Mouse (Mus musculus) ES-E14 (cell line): ENCODE results near the gene Cdc6. TPM values are rescaled to one million over a fixed set of nuclear protein-coding genes. Genes with fewer than 3 reads are reported as not detected.
"Not testable (repeated sequence)": the region's sequence is repeated elsewhere in the genome, so short reads cannot be mapped to it uniquely, and the experiment has no call there.

ENCODE experiments used
- DNase-seq: peaks from one replicate; pipeline ENCODE4 v3.0.0-alpha.2; 2013; ENCODE audit warnings: low read depth, low spot score
- H3K27ac ChIP-seq: 2 replicates; pipeline ENCODE4 v1.5.1; 2012; ENCODE audit warnings: low read depth, mild to moderate bottlenecking, low read length, moderate library complexity, mixed read lengths; ENCODE audit not compliant: poor library complexity, insufficient read depth, severe bottlenecking
- H3K36me3 ChIP-seq: 2 replicates; pipeline ENCODE4 v1.6.1; 2012; ENCODE audit warnings: mild to moderate bottlenecking, low read length, moderate library complexity, mixed read lengths; ENCODE audit not compliant: control insufficient read depth, poor library complexity, insufficient read depth, severe bottlenecking
- H3K4me1 ChIP-seq, 2 experiments: fragments of 150-350 bp in 1 of 2; sonication (generic) in 1 of 2; 2 replicates each; pipeline ENCODE4 v1.6.1; 2012; ENCODE audit warnings: low read length in 2 of 2, mild to moderate bottlenecking in 1 of 2, mixed read lengths in 1 of 2; ENCODE audit not compliant: control insufficient read depth in 2 of 2, insufficient read depth in 2 of 2, poor library complexity in 1 of 2
- H3K4me3 ChIP-seq, 2 experiments: fragments of 150-350 bp in 1 of 2; sonication (generic) in 1 of 2; 2 replicates each; pipeline ENCODE4 v1.5.1; 2012; ENCODE audit warnings: low read length in 2 of 2, low read depth in 1 of 2, mild to moderate bottlenecking in 1 of 2, mixed read lengths in 1 of 2; ENCODE audit not compliant: insufficient read depth in 1 of 2, poor library complexity in 1 of 2, severe bottlenecking in 1 of 2
- H3K9ac ChIP-seq: 2 replicates; pipeline ENCODE4 v1.6.1; 2012; ENCODE audit warnings: low read depth, mild to moderate bottlenecking, low read length, mixed read lengths; ENCODE audit not compliant: poor library complexity, insufficient read depth, severe bottlenecking
- H3K9me3 ChIP-seq: fragments of 150-350 bp; sonication (generic); 2 replicates; pipeline ENCODE4 v1.6.1; 2012; ENCODE audit warnings: low read depth, mild to moderate bottlenecking, low read length; ENCODE audit not compliant: control insufficient read depth, insufficient read depth
- CHD2 ChIP-seq: IDR thresholded peaks from 2 replicates; pipeline ENCODE4 v1.6.1; 2014; ENCODE audit warnings: mild to moderate bottlenecking, low read depth, low read length, inconsistent platforms
- HCFC1 ChIP-seq: IDR thresholded peaks from 2 replicates; pipeline ENCODE4 v1.6.1; 2012; ENCODE audit warnings: low read length, inconsistent platforms, borderline replicate concordance; ENCODE audit not compliant: insufficient read depth
- MAFK ChIP-seq: IDR thresholded peaks from 2 replicates; pipeline ENCODE4 v1.6.1; 2014; ENCODE audit warnings: mild to moderate bottlenecking, low read depth, low read length, inconsistent platforms; ENCODE audit not compliant: insufficient read depth
- ZC3H11A ChIP-seq: IDR thresholded peaks from 2 replicates; pipeline ENCODE4 v1.6.1; 2012; ENCODE audit warnings: low read depth, mild to moderate bottlenecking, inconsistent platforms, low read length, borderline replicate concordance
- ZNF384 ChIP-seq: IDR thresholded peaks from 2 replicates; pipeline ENCODE4 v1.6.1; 2012; ENCODE audit warnings: low read depth, low read length, inconsistent platforms
- in situ Hi-C, 2 experiments: fragments of 600-800 bp; cut with MboI; formaldehyde crosslinking; loops; one replicate each; pipeline ENCODE4 v1.15.1; 2025; ENCODE audit warnings: low sequenced_read_pairs in 2 of 2, inconsistent platforms in 1 of 2; ENCODE audit not compliant: unreplicated experiment in 2 of 2
- total RNA-seq: library from RNA; depleted of rRNA; stranded (reverse); fragments of 300-350 nt; gene quantifications from 2 replicates; pipeline ENCODE4 v1.2.3, GENCODE M21; 2012

The Cdc6 gene
- total RNA-seq, 1 experiment, result 51.3 TPM

- DNase-seq, result no peak
- no peak overlapping the region for H3K9ac ChIP-seq
- no peaks in the 10 kb centered on the region for H3K9me3 ChIP-seq
- TF ChIP-seq ZNF384 (no peak), HCFC1 (no peak), ZC3H11A (no peak), MAFK (no peak), CHD2 (no peak)
- in situ Hi-C loops, result no loop called here
- H3K27ac ChIP-seq, result no peak overlapping the region
- H3K36me3 ChIP-seq, result no peaks in the 10 kb centered on the region
- H3K4me1 ChIP-seq, result peaks cover 7 to 40% of the 10 kb centered on the region in 2 experiments
- H3K4me3 ChIP-seq, result no peak overlapping the region
These were observed 23.3 kb downstream of the Cdc6 start for GRCm38 (mm10) chr11:98930773-98931512.

GRCm38 (mm10) chr11:98931513-98932292, 24.1 kb downstream of the Cdc6 start:
- H3K36me3 ChIP-seq, result no peaks in the 10 kb centered on the region
- H3K4me3 ChIP-seq, result no peak overlapping the region
- in situ Hi-C loops, result no loop called here
- no peak overlapping the region for H3K27ac ChIP-seq
- H3K9ac ChIP-seq, result no peak overlapping the region
- TF ChIP-seq ZC3H11A (no peak), MAFK (no peak), ZNF384 (no peak), HCFC1 (no peak), CHD2 (no peak)
- peaks cover 5 to 39% of the 10 kb centered on the region in 2 experiments; a peak in 3 of 4 replicates for H3K4me1 ChIP-seq
- H3K9me3 ChIP-seq, result no peaks in the 10 kb centered on the region
- no peak for DNase-seq

- Histone ChIP-seq H3K4me3 (no peak overlapping the region; a peak in 1 of 4 replicates), H3K9ac (no peak overlapping the region), H3K9me3 (no peaks in the 10 kb centered on the region), H3K27ac (no peak overlapping the region), H3K4me1 (peaks cover 5 to 42% of the 10 kb centered on the region in 2 experiments; a peak in 3 of 4 replicates), H3K36me3 (no peaks in the 10 kb centered on the region)
- DNase-seq, result no peak
- in situ Hi-C loops, result no loop called here
- TF ChIP-seq ZNF384, result no peak
- TF ChIP-seq CHD2, result no peak
- no peak for TF ChIP-seq MAFK
- TF ChIP-seq ZC3H11A, result no peak
These were observed 24.9 kb downstream of the Cdc6 start for GRCm38 (mm10) chr11:98932293-98933091.

GRCm38 (mm10) chr11:98933151-98933550, 25.6 kb downstream of the Cdc6 start:
- Histone ChIP-seq H3K36me3 (no peaks in the 10 kb centered on the region), H3K9me3 (no peaks in the 10 kb centered on the region), H3K4me1 (peaks cover 5 to 39% of the 10 kb centered on the region in 2 experiments; a peak in 2 of 4 replicates), H3K9ac (no peak overlapping the region), H3K4me3 (no peak overlapping the region; a peak in 1 of 4 replicates), H3K27ac (no peak overlapping the region)
- DNase-seq, result no peak
- TF ChIP-seq ZNF384 (no peak), CHD2 (no peak), HCFC1 (no peak), ZC3H11A (no peak), MAFK (no peak)
- in situ Hi-C loops, result no loop called here

GRCm38 (mm10) chr11:98933847-98934246, 26.2 kb downstream of the Cdc6 start:
- H3K36me3 ChIP-seq, H3K4me3 ChIP-seq, H3K9me3 ChIP-seq, H3K27ac ChIP-seq, DNase-seq, in situ Hi-C loops, H3K9ac ChIP-seq: not testable (repeated sequence)
- peaks cover 6 to 36% of the 10 kb centered on the region in 2 experiments for H3K4me1 ChIP-seq
